Mouse (Mus musculus) midbrain, embryonic 11.5 days (tissue): ENCODE data around the gene Nectin2. TPM values are rescaled to one million over a fixed set of nuclear protein-coding genes. Genes with fewer than 3 reads are reported as not detected.
A peak's percentile ranks its signal among the peaks of the same experiment; 100 is the strongest.

Source experiments
- ATAC-seq: fragments of 200-750 bp; cut with Nextera tagmentation; 2 replicates; pipeline ENCODE4 v1.8.0; 2017; ENCODE audit warnings: moderate TSS enrichment, moderate library complexity; ENCODE audit not compliant: low FRiP score
- DNase-seq: peaks from one replicate; pipeline ENCODE4 v3.0.0; 2015; ENCODE audit warnings: low spot score; ENCODE audit errors: missing footprints
- H3K27ac ChIP-seq: fragments of 300-500 bp; sonication (generic); 2 replicates; pipeline ENCODE4 v1.5.1; 2014; ENCODE audit warnings: low read depth, low read length
- H3K27me3 ChIP-seq: fragments of 300-500 bp; sonication (generic); 2 replicates; pipeline ENCODE4 v1.6.1; 2014; ENCODE audit warnings: mild to moderate bottlenecking, low read length, moderate library complexity, mixed read lengths; ENCODE audit not compliant: control insufficient read depth, insufficient read depth
- H3K36me3 ChIP-seq: fragments of 300-500 bp; sonication (generic); 2 replicates; pipeline ENCODE4 v1.6.1; 2014; ENCODE audit warnings: mild to moderate bottlenecking, low read length, moderate library complexity, mixed read lengths; ENCODE audit not compliant: control insufficient read depth, insufficient read depth
- H3K4me1 ChIP-seq: fragments of 300-500 bp; sonication (generic); 2 replicates; pipeline ENCODE4 v1.6.1; 2014; ENCODE audit warnings: low read length; ENCODE audit not compliant: control insufficient read depth, insufficient read depth
- H3K4me2 ChIP-seq: fragments of 300-500 bp; sonication (generic); 2 replicates; pipeline ENCODE4 v1.6.1; 2014; ENCODE audit warnings: mild to moderate bottlenecking, moderate library complexity
- H3K4me3 ChIP-seq: fragments of 300-500 bp; sonication (generic); 2 replicates; pipeline ENCODE4 v1.5.1; 2014; ENCODE audit warnings: low read depth, low read length
- H3K9ac ChIP-seq: fragments of 300-500 bp; sonication (generic); 2 replicates; pipeline ENCODE4 v1.6.1; 2014; ENCODE audit warnings: low read length
- H3K9me3 ChIP-seq: fragments of 300-500 bp; sonication (generic); 2 replicates; pipeline ENCODE4 v1.6.1; 2016; ENCODE audit warnings: low read length; ENCODE audit not compliant: control insufficient read depth
- WGBS: fragments of 180-500 bp; shearing (Covaris S2); extraction: QIAGEN DNeasy Blood & Tissue Kit; methylation state at CpG from one replicate; pipeline ENCODE4 v1.1.7; 2014; 5-methylcytosine and 5-hydroxymethylcytosine counted together
- polyA plus RNA-seq: library from polyadenylated mRNA; unstranded; fragments of >200 nt; fragmentation: Nextera tagmentation; extraction: Ambion mirVana; gene quantifications from 2 replicates; pipeline ENCODE4 v1.2.1, GENCODE M21; 2014

Nectin2 gene
- polyA plus RNA-seq, 1 experiment from 2014 or later, result 52.8 TPM

DNA sequence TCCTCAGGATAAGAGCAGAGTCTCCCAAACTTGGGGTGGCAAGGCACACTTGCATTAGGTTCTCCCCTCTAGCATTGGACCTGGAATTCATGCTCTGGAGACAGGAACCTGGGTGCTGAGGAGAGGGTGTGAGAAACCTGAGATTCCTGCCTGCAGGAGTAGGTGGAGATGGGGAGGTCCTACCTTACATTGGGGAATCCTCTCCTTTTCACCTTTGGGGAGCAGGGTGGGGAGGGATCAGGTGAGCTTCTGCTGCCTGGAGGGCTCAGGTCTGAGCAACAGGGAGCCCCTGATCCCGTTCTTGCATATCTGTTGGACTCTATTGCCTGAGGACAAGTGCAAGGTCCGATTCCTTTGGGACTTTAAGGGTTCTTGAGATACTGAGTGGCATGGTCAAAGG lies 33.5 kb downstream of the Nectin2 start:
- Histone ChIP-seq H3K9ac (peak overlapping the region; percentile 65; the same call in 1 of the 2 replicates), H3K4me2 (peak overlapping the region; percentile 66), H3K4me1 (peaks cover 12% of the 10 kb centered on the region), H3K4me3 (no peak overlapping the region), H3K36me3 (0 out of 2 replicates have a peak, but pooled peaks cover 2% of the 10 kb centered on the region), H3K9me3 (peaks cover 3% of the 10 kb centered on the region; the same call in 1 of the 2 replicates), H3K27ac (peak overlapping the region; percentile 89), H3K27me3 (no peaks in the 10 kb centered on the region)
- 100% methylated on average over 2 of the region's 2 CpGs for WGBS
- no peak for ATAC-seq
- no peak for DNase-seq

DNA sequence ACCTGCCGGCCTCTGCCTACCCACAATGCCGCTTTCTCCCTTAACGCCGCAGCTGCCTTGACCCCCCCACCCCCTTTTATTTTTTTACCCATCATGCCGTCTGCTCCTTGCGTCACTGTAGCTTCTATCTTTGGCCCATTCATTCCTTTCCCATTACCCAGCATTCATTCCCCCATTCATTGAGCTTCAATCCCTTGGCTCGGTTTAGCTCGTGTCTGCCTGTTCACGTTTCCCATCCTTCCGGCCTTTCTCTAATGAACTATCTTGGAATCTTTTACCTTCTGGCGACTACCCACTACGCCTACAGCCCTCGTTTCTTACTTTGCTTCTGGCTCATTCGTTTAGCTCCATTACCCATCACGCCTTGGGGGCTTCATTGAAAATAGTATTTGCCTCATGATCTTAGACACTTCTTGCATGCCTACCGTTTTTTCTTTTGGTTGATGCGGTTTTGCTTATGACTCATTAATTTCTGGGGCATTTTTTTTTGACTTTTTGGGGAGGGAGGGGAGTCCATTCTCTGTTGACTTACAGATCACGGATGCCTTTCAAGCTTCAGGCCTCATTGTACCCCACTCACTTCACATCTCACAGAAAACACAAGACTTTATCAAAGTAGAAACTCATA lies 34.1 kb downstream of the Nectin2 start:
- Histone ChIP-seq H3K9ac (peak overlapping the region; percentile 65), H3K4me3 (peak overlapping the region; percentile 33), H3K4me2 (peak overlapping the region; percentile 66), H3K9me3 (peaks cover 3% of the 10 kb centered on the region; the same call in 1 of the 2 replicates), H3K36me3 (0 out of 2 replicates have a peak, but pooled peaks cover 3% of the 10 kb centered on the region), H3K27ac (peak overlapping the region; percentile 89), H3K4me1 (peaks cover 12% of the 10 kb centered on the region), H3K27me3 (no peaks in the 10 kb centered on the region)
- DNase-seq (no peak), ATAC-seq (no peak)
- WGBS, result 6% methylated on average over 18 of the region's 18 CpGs

DNA sequence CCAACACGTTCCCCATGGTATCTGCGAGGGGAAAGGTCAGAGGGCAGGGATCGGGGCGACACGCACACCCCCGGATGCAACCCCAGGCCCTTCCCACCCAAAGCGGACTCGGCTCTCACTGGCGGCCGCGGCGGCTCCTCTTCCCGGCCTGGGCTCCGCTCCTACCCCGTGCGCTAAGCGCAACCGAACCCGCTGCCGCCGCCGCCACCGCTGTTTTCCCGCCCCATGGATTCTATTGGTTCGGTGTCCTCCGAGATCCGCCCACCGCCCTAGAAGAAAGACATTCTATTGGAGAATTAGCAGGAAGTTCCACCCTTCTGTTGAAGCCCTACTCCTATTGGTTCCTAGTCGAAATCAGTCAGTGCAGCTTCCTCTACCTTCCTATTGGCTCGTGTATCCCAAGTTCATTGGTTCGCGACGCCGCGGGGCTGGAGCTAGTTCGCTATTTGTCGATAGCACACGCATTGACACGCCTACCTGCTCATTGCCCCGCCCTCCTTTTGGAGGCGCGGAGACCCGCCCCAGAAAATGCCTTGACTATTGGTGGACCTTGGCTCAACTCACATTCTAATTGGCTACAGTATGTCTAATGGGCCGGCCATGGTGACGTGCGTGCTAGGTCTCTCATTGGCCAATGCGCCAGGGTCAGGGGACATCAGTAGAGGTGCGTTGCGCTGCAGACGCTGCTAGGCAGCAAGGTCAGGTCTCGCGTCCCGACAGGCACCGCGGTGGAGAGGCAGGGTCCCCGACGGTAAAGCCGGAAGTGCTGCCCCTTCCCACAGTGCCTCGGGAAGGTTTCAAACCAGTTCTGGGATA lies 34.8 kb downstream of the Nectin2 start, which contains the start of gene Tomm40:
Tomm40 (minus strand) TSS at position 200 of the 816 bp plus-strand sequence.
- peaks cover 12% of the 10 kb centered on the region for H3K4me1 ChIP-seq
- DNase-seq (peak; percentile 100), ATAC-seq (peak; percentile 99)
- under 1% methylated on average over 53 of the region's 59 CpGs for WGBS
- peak within 1 kb of the TSS; percentile 87 for H3K4me2 ChIP-seq
- peak within 1 kb of the TSS; percentile 89 for H3K9ac ChIP-seq
- 0 out of 2 replicates have a peak, but pooled peaks cover 3% of the 10 kb centered on the region for H3K36me3 ChIP-seq
- H3K27ac ChIP-seq, result peak within 1 kb of the TSS; percentile 89
- H3K4me3 ChIP-seq, result peak within 1 kb of the TSS; percentile 97
- no peaks in the 10 kb centered on the region for H3K27me3 ChIP-seq
- H3K9me3 ChIP-seq, result peaks cover 1% of the 10 kb centered on the region; the same call in 1 of the 2 replicates

DNA sequence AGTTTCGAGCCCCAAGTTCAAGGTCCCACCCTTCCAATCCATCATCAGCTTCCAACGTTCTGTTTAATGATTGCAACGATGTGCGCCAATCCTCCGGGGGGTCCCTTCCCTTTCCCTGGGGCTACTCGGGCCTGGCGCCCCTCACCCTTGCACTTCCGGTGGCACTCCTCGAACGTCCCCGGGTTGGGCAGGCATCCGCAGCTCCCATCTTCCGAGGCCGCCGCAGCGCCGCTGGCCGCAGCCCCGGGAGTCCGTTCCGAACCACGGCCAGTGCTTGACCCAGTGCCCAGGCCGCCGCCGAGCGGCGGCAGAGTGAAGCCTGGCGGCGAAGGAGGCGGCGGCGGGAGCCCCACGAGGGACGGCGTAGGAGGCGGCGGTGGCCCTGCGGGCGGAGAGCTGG lies 35.4 kb downstream of the Nectin2 start:
- Histone ChIP-seq H3K9ac (peak overlapping the region; percentile 89), H3K9me3 (no peaks in the 10 kb centered on the region), H3K4me2 (peak overlapping the region; percentile 87), H3K4me1 (peaks cover 12% of the 10 kb centered on the region), H3K27me3 (no peaks in the 10 kb centered on the region), H3K27ac (peak overlapping the region; percentile 35; the same call in 1 of the 2 replicates), H3K4me3 (peak overlapping the region; percentile 97), H3K36me3 (0 out of 2 replicates have a peak, but pooled peaks cover 3% of the 10 kb centered on the region)
- DNase-seq (no peak), ATAC-seq (no peak)
- WGBS, result under 1% methylated on average over 39 of the region's 39 CpGs

DNA sequence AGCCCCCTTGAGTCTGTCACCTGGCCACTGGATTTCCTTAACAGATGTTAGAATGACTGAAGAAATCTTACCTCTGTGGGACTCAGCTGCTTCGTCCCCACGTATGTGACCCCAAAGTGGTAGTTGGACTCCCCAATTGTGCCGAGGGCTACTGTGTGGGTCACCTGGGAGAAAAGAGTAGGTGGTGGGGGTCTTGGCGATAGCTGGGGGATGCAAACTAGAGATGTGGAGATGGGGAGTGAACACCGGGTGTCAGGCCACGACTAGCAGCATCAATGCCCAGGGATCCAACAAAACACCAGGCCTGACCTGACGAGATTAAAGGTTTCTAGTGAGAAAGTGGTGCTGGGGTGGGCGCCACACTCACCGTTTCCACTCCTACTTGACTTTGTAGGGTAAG lies 36.7 kb downstream of the Nectin2 start:
- Histone ChIP-seq H3K9me3 (no peaks in the 10 kb centered on the region), H3K27me3 (no peaks in the 10 kb centered on the region), H3K27ac (no peak overlapping the region), H3K9ac (no peak overlapping the region), H3K4me2 (no peak overlapping the region), H3K4me1 (peaks cover 12% of the 10 kb centered on the region), H3K4me3 (no peak overlapping the region), H3K36me3 (peaks cover 6% of the 10 kb centered on the region; the same call in 1 of the 2 replicates)
- DNase-seq, result no peak
- no peak for ATAC-seq
- 91% methylated on average over 9 of the region's 9 CpGs for WGBS

DNA sequence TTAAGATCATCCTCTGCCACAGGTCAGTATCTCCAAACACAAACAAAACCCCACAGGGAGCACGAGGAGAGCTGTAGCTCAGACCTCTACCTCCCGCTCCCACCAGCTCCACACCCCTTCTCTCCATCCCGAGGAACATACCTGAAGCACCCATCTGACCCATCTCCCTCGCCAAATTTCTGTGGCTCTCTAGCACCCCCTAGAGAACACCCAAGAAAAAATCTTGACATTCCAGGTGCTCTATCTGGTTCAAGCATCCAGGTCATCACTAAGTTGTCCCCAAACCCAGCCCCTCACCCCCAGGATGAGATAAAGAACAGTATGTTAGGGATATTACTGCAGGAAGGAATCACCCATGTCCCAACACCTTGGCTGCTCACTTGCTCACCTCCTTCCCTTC lies 37.1 kb downstream of the Nectin2 start:
- ATAC-seq (no peak), DNase-seq (no peak)
- WGBS, result 61% methylated on average over 4 of the region's 4 CpGs
- peaks cover 12% of the 10 kb centered on the region for H3K4me1 ChIP-seq
- no peak overlapping the region for H3K4me3 ChIP-seq
- H3K27me3 ChIP-seq, result no peaks in the 10 kb centered on the region
- H3K4me2 ChIP-seq, result no peak overlapping the region
- H3K36me3 ChIP-seq, result peaks cover 6% of the 10 kb centered on the region; the same call in 1 of the 2 replicates
- no peak overlapping the region for H3K27ac ChIP-seq
- no peak overlapping the region for H3K9ac ChIP-seq
- H3K9me3 ChIP-seq, result no peaks in the 10 kb centered on the region

DNA sequence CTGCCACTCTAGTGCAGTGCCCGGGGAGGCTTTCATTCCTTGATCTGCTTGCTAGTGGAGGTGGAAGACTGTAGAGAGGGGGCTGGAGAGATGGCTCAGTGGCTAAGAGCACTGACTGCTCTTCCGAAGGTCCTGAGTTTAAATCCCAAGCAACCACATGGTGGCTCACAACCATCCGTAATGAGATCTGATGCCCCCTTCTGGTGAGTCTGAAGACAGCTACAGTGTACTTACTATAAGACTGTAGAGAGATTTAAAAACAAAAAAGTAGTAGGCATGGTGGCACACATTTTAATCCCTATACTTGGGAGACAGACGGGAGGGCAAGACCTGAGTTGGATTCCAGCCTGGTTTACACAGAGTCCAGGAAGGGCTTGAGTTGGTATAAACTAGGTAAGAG lies 37.9 kb downstream of the Nectin2 start:
- peaks cover 12% of the 10 kb centered on the region for H3K4me1 ChIP-seq
- no peak overlapping the region for H3K4me2 ChIP-seq
- DNase-seq (no peak), ATAC-seq (no peak)
- H3K27ac ChIP-seq, result no peak overlapping the region
- no peak overlapping the region for H3K4me3 ChIP-seq
- H3K36me3 ChIP-seq, result peaks cover 6% of the 10 kb centered on the region; the same call in 1 of the 2 replicates
- 72% methylated on average over 4 of the region's 4 CpGs for WGBS
- no peak overlapping the region for H3K9ac ChIP-seq
- no peaks in the 10 kb centered on the region for H3K9me3 ChIP-seq
- no peaks in the 10 kb centered on the region for H3K27me3 ChIP-seq

DNA sequence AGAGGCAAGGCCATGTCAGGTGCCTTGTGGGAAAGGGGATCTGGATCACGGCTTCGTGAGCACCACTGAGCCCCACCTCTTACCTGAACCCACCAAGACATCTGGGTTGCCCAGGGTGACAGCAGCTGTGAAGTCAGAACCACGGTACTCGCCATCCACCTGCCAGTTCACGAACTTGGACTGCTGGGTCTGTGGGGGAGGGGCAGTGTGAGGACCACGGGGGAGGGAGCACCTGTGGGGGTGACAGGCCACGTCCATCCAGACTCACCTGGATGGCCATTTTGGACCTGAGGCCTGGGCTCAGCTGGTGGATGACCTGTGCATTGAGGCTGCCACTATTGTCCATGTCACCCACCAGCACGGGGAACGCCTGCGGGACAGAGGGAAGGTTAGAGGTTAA lies 39.6 kb downstream of the Nectin2 start:
- no peak overlapping the region for H3K9ac ChIP-seq
- H3K27me3 ChIP-seq, result no peaks in the 10 kb centered on the region
- H3K4me1 ChIP-seq, result peaks cover 7% of the 10 kb centered on the region
- H3K4me2 ChIP-seq, result no peak overlapping the region
- no peak overlapping the region for H3K27ac ChIP-seq
- H3K9me3 ChIP-seq, result no peaks in the 10 kb centered on the region
- no peak overlapping the region for H3K4me3 ChIP-seq
- H3K36me3 ChIP-seq, result peaks cover 6% of the 10 kb centered on the region; the same call in 1 of the 2 replicates
- DNase-seq, result no peak
- ATAC-seq, result no peak
- WGBS, result 94% methylated on average over 10 of the region's 10 CpGs

DNA sequence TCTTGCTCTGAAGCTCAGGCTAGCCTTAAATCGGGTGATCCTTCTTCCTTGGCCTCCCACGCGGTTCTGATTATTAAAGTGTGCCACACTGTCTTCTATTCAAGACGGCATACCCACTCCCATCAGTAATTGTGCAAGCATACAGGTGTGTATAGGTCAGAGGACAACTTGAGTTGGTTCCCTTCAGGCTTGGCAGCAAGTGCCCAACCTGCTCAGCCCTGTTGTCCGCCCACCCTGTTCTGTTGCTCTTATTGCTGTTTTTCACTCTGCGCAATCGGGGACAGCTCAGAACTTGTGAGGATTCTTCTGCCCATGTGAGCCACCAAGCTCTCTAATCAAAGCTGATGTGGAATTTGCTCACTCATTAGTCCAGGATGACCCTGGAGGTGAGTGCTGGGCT lies 45.0 kb downstream of the Nectin2 start:
- no peak overlapping the region for H3K27ac ChIP-seq
- H3K9ac ChIP-seq, result no peak overlapping the region
- DNase-seq (no peak), ATAC-seq (no peak)
- peaks cover 8% of the 10 kb centered on the region; the same call in 1 of the 2 replicates for H3K36me3 ChIP-seq
- no peaks in the 10 kb centered on the region for H3K4me1 ChIP-seq
- no peaks in the 10 kb centered on the region for H3K27me3 ChIP-seq
- H3K4me2 ChIP-seq, result no peak overlapping the region
- H3K4me3 ChIP-seq, result no peak overlapping the region
- 93% methylated on average over 7 of the region's 7 CpGs for WGBS
- H3K9me3 ChIP-seq, result no peaks in the 10 kb centered on the region
